Mouse (Mus musculus): ENCODE results near the gene Gm20683.
"Not testable (repeated sequence)": the region's sequence is repeated elsewhere in the genome, so short reads cannot be mapped to it uniquely, and the experiment has no call there.

The Gm20683 gene

GRCm38 (mm10) chr17:25828223-25828594, 13.4 kb downstream of the Gm20683 start:
- in situ Hi-C loops (cut with MseI, MboI), result no loop called here

GRCm38 (mm10) chr17:25827546-25828222, 13.9 kb downstream of the Gm20683 start:
- in situ Hi-C loops (cut with MseI, MboI), result no loop called here

- in situ Hi-C loops (cut with MseI, MboI), result no loop called here
Observed at GRCm38 (mm10) chr17:25827011-25827410, 14.6 kb downstream of the Gm20683 start.

DNA sequence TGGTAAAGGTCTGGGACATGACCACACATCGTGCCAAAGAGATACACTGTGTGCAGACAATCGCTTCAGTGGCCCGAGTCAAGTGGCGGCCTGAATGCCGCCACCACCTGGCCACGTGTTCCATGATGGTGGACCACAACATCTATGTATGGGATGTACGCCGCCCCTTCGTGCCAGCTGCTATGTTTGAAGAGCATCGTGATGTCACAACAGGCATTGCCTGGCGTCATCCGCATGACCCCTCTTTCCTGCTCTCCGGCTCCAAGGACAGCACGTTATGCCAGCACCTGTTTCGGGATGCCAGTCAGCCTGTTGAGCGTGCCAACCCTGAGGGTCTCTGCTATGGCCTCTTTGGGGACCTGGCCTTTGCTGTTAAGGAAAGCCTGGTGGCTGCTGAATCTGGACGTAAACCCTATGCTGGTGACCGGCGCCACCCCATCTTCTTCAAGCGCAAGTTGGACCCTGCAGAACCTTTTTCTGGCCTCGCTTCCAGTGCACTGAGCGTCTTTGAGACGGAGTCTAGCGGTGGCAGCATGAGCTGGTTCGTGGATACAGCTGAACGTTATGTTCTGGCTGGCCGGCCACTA, 15.5 kb downstream of the Gm20683 start:
- in situ Hi-C loops (cut with MseI, MboI), result no loop called here

DNA sequence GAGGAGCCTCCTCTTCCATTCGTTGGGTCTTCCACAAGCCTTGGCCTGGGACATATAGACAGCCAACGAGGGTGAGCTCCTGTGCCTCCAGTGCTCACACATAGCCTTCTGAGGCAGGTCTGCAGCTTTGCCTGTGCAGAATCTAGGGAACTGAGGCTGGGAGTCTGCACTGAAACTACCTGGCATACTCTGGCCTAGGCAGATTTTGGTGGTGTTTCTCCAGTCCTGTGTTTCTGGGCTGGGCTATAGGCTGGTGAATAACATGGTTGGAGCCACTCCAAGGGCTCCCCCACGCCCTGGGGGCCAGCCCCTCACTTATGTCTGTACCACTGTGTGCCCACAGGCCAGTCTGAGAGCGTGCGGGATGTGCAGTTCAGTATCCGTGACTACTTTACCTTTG, 16.3 kb downstream of the Gm20683 start:
- in situ Hi-C loops (cut with MseI, MboI), result no loop called here

GRCm38 (mm10) chr17:25824362-25825142, 17.0 kb downstream of the Gm20683 start:
- in situ Hi-C loops (cut with MseI, MboI), result no loop called here

GRCm38 (mm10) chr17:25823452-25823851, 18.1 kb downstream of the Gm20683 start, which contains the start of gene Wdr24:
Gene Wdr24 (plus strand): TSS chr17:25823627.
- in situ Hi-C loops (cut with MseI, MboI), result no loop called here

DNA sequence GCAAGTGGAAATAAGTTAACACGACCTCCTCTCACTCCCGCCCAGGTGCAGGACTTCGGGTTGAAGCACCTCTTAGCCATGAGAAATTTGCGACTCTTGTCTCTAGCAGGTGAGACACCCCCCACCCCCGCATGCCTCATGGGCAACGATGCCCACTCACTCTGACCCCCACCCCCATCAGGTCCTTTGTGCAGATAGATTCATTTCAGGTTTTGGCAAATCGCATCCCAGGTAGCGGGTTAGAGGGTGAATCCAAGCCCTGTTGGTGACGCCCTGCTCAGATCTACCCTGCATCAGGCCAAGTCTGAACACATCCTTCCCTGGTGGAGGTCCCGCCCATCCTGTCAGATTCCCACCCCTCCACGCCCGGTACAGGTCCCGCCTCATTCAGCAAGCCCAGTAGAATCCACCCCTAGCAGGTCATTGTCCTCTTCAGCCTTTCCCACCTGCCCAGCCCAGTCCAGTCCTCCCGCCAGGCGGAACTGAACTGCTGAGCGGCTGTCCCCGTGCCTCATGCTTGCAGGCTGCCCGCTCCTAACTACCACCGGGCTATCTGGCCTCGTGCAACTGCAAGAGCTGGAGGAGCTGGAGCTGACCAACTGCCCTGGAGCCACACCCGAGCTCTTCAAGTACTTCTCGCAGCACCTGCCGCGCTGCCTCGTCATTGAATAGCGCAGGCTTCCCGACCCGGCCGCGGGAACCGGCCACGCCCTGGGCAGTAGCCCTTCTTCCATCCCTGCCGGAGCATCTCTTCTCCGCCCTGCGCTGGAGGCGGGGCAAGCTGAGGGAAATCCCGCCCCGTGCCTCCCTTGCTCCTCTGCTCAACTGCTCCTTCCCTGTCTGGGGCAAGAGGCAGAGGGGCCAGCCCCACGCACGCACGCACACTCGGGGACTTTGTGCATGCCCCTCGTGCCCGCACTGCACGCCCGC, 22.4 kb downstream of the Gm20683 start:
- in situ Hi-C loops (cut with MseI, MboI), result no loop called here

DNA sequence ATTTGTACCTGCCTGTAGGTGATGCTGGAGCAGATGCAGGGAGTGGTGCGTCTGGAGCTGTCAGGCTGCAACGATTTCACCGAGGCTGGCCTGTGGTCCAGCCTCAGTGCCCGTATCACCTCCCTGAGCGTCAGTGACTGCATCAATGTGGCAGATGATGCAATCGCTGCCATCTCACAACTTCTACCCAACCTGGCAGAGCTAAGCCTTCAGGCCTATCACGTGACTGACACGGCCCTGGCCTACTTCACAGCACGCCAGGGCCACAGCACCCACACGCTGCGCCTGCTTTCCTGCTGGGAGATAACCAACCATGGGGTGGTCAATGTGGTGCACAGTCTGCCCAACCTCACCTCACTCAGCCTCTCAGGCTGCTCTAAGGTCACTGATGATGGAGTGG, 23.9 kb downstream of the Gm20683 start:
- in situ Hi-C loops (cut with MseI, MboI), result no loop called here

- in situ Hi-C loops (cut with MseI, MboI), result no loop called here
Observed at GRCm38 (mm10) chr17:25813471-25813870, 28.1 kb downstream of the Gm20683 start.

GRCm38 (mm10) chr17:25810890-25811289, 30.7 kb downstream of the Gm20683 start:
- in situ Hi-C loops (cut with MseI, MboI), result no loop called here

DNA sequence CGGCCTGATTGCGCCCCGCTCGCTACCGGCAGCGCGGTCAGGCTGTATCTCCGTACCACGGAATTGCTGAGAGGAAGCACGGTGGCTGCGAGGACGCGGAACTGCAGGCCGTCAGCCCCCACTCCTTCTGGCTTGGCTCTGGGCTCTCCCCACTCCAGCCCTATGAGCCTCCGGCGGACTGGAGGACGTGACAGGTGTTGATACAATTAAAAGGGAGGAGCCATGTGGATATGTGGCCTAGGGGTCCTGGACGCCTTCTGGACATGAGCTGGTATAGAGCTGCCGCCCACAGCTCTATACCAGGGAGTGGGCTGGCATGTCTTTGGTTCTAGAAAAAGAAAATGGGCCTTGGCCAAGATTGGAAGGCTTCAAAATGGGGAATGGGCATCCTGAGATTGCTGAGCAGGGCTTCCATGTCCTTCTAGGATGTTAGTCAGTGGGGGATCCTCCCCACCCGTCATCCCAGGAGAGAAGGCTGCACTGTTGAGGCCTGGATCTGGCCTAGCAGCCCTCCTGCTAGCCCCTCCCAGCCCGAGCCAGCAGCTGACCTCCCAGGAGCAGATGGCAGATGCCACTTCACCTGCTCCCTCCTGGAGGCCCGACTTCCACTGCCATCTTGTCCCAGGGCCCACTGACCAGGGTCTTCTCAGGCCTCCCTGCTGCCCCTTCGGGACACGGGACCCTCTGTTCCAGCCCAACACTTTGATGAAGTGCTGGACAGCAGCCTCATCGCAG, 31.8 kb downstream of the Gm20683 start:
- in situ Hi-C loops (cut with MseI, MboI), result no loop called here

- in situ Hi-C loops (cut with MseI, MboI), result no loop called here
Observed at GRCm38 (mm10) chr17:25808789-25809605, 32.6 kb downstream of the Gm20683 start, which contains the start of gene Fbxl16. Gene Fbxl16 (plus strand): TSS chr17:25809085.

GRCm38 (mm10) chr17:25808028-25808427, 33.5 kb downstream of the Gm20683 start:
- in situ Hi-C loops (cut with MseI, MboI), result no loop called here

GRCm38 (mm10) chr17:25807452-25807851, 34.1 kb downstream of the Gm20683 start:
- in situ Hi-C loops (cut with MseI, MboI), result not testable (repeated sequence)

DNA sequence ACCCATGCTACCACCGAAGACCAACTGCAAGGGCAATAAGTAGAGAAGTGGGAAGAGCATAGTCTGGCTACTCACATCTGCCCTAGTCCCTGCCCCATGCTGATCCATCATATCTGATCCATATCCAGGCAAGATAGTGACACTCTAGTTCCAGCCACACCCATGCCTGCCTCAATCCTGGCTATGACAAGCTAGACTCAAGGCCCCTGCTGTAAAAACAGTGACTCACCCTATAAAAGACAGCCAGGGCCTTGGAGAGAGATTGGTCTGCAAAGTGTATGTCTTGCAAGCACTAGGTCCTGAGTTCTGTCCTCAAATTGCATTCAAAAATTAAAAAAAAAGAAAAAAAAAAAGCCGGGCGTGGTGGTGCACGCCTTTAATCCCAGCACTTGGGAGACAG, 35.1 kb downstream of the Gm20683 start:
- in situ Hi-C loops (cut with MseI, MboI), result no loop called here

- in situ Hi-C loops (cut with MseI, MboI), result loop anchor here in 1 of 2 experiments (5.0 kb wide), 2 partner anchors 36 to 71 kb away; no protein-coding TSS in a partner anchor
Observed at GRCm38 (mm10) chr17:25802825-25803517, 38.6 kb downstream of the Gm20683 start.

DNA sequence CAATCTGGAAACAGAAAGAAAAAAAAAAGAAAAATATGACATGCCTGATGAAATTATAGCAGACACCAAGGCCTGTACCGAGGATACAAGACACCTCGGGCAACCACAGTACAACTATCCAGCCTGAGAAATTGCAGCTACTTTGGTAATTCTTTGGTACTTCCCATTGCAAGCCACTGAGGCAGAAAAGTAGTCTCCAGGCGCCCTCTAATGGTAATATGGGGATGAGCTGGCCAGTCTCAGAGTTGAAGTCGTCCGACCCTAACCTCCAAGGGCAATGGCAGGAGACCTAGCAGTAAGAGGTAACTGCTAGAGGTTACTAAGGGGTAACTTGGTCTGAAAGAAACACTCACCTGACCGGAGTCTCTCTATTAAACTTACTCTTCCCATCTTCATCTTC, 40.5 kb downstream of the Gm20683 start:
- in situ Hi-C loops (cut with MseI, MboI), result loop anchor here in 1 of 2 experiments (5.0 kb wide), 2 partner anchors 34 to 69 kb away; no protein-coding TSS in a partner anchor

DNA sequence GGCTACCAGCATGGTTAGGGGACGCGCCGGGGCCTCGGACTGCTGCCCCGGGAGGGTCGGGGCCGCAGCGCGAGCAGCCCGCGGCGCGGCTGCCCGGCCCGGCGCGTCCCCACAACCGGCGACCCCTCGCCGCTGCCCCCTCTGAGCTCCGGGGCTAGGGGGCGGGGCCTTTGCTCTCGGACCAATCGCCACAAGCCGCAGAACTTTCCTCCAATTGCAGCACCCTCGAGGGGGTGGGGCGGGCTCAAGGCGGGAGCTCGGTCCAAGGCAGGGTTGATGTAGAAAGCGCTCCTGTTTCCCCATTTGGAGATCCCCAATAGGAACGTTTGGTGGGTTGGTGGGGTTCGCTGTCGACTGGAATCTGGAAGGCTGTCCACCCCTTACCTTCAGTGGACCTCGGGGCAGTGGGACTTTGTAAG, 44.6 kb downstream of the Gm20683 start, which contains the start of gene Metrn:
Metrn (minus strand) TSS at position 186 of the 419 bp plus-strand sequence.
- in situ Hi-C loops (cut with MseI, MboI), result no loop called here

Data from mouse trophoblast stem cell (cell line).